Mouse (Mus musculus) liver, embryonic 11.5 days (tissue): Measurements from ENCODE around the gene Tex19.1. TPM values are rescaled to one million over a fixed set of nuclear protein-coding genes. Genes with fewer than 3 reads are reported as not detected.

Experiments
- ATAC-seq: fragments of 200-750 bp; cut with Nextera tagmentation; replicated peaks from 2 replicates; pipeline ENCODE4 v1.8.0; 2017; ENCODE audit warnings: moderate number of reproducible peaks, mild to moderate bottlenecking, moderate TSS enrichment, moderate library complexity; ENCODE audit not compliant: low FRiP score
- DNase-seq: peaks from one replicate; pipeline ENCODE4 v3.0.0-alpha.2; 2017; ENCODE audit warnings: low spot score
- H3K27ac ChIP-seq: fragments of 300-500 bp; sonication (generic); 2 replicates; pipeline ENCODE4 v1.5.1; 2014; ENCODE audit warnings: mild to moderate bottlenecking, low read depth, low read length, control low read depth
- H3K27me3 ChIP-seq: fragments of 300-500 bp; sonication (generic); replicated peaks from 2 replicates; pipeline ENCODE4 v1.6.1; 2014; ENCODE audit warnings: low read length, mixed read lengths; ENCODE audit not compliant: control insufficient read depth, insufficient read depth
- H3K36me3 ChIP-seq: fragments of 300-500 bp; sonication (generic); 2 replicates; pipeline ENCODE4 v1.6.1; 2014; ENCODE audit warnings: mild to moderate bottlenecking, low read length, moderate library complexity, mixed read lengths; ENCODE audit not compliant: control insufficient read depth, insufficient read depth
- H3K4me1 ChIP-seq: fragments of 300-500 bp; sonication (generic); replicated peaks from 2 replicates; pipeline ENCODE4 v1.6.1; 2014; ENCODE audit warnings: low read length, mixed read lengths; ENCODE audit not compliant: control insufficient read depth, insufficient read depth
- H3K4me2 ChIP-seq: fragments of 300-500 bp; sonication (generic); 2 replicates; pipeline ENCODE4 v1.6.1; 2014; ENCODE audit warnings: mild to moderate bottlenecking, control low read depth, moderate library complexity
- H3K4me3 ChIP-seq: fragments of 300-500 bp; sonication (generic); 2 replicates; pipeline ENCODE4 v1.5.1; 2014; ENCODE audit warnings: low read depth, low read length, control low read depth
- H3K9ac ChIP-seq: fragments of 300-500 bp; sonication (generic); 2 replicates; pipeline ENCODE4 v1.6.1; 2014; ENCODE audit warnings: low read depth, low read length, control low read depth
- H3K9me3 ChIP-seq: fragments of 300-500 bp; sonication (generic); 2 replicates; pipeline ENCODE4 v1.6.1; 2016; ENCODE audit warnings: low read length, inconsistent platforms, mixed read lengths; ENCODE audit not compliant: control insufficient read depth
- WGBS: fragments of 180-500 bp; shearing (Covaris S2); extraction: QIAGEN DNeasy Blood & Tissue Kit; methylation state at CpG from one replicate; pipeline ENCODE4 v1.1.7; 2014; 5-methylcytosine and 5-hydroxymethylcytosine counted together
- polyA plus RNA-seq: library from polyadenylated mRNA; unstranded; fragments of >200 nt; fragmentation: Nextera tagmentation; extraction: Ambion mirVana; gene quantifications from 2 replicates; pipeline ENCODE4 v1.2.1, GENCODE M21; 2014

The Tex19.1 gene
- polyA plus RNA-seq, 1 experiment from 2014 or later: 0.43 TPM

- Histone ChIP-seq H3K4me3 (no peak overlapping the region), H3K9me3 (no peaks in the 10 kb centered on the region), H3K27ac (no peak overlapping the region), H3K4me1 (peaks cover 6% of the 10 kb centered on the region), H3K27me3 (no peaks in the 10 kb centered on the region), H3K36me3 (no peaks in the 10 kb centered on the region), H3K9ac (no peak overlapping the region), H3K4me2 (no peak overlapping the region)
- DNase-seq (no peak), ATAC-seq (no peak)
- 75% methylated on average over 3 of the region's 3 CpGs for WGBS
These were observed 18.5 kb upstream of the Tex19.1 start for GRCm38 (mm10) chr11:121127441-121127840.

GRCm38 (mm10) chr11:121129616-121130015 lies 16.3 kb upstream of the Tex19.1 start:
- ATAC-seq: no peak
- WGBS: 62% methylated on average over 1 of the region's 1 CpGs
- no peak for DNase-seq
- Histone ChIP-seq H3K9ac (no peak overlapping the region), H3K27me3 (no peaks in the 10 kb centered on the region), H3K4me1 (peaks cover 6% of the 10 kb centered on the region), H3K27ac (no peak overlapping the region), H3K4me3 (no peak overlapping the region), H3K9me3 (no peaks in the 10 kb centered on the region), H3K36me3 (no peaks in the 10 kb centered on the region), H3K4me2 (no peak overlapping the region)

- Histone ChIP-seq H3K27me3 (0 out of 2 replicates have a peak, but pooled peaks cover 2% of the 10 kb centered on the region), H3K4me3 (no peak overlapping the region), H3K9ac (no peak overlapping the region), H3K4me1 (no peaks in the 10 kb centered on the region; the same call in 1 of the 2 replicates), H3K4me2 (no peak overlapping the region), H3K9me3 (no peaks in the 10 kb centered on the region), H3K27ac (no peak overlapping the region), H3K36me3 (no peaks in the 10 kb centered on the region)
- ATAC-seq (no peak), DNase-seq (no peak)
- 52% methylated on average over 1 of the region's 1 CpGs for WGBS
These were observed 11.3 kb upstream of the Tex19.1 start for GRCm38 (mm10) chr11:121134600-121134999.

- H3K27me3 ChIP-seq: 0 out of 2 replicates have a peak, but pooled peaks cover 2% of the 10 kb centered on the region
- no peak overlapping the region for H3K27ac ChIP-seq
- ATAC-seq: no peak
These were observed 8.3 kb upstream of the Tex19.1 start for GRCm38 (mm10) chr11:121137682-121138081.

GRCm38 (mm10) chr11:121138732-121139131 lies 7.2 kb upstream of the Tex19.1 start:
- Histone ChIP-seq H3K4me1 (no peaks in the 10 kb centered on the region; the same call in 1 of the 2 replicates), H3K4me2 (no peak overlapping the region), H3K36me3 (no peaks in the 10 kb centered on the region), H3K9me3 (no peaks in the 10 kb centered on the region), H3K27ac (no peak overlapping the region), H3K27me3 (0 out of 2 replicates have a peak, but pooled peaks cover 2% of the 10 kb centered on the region), H3K4me3 (no peak overlapping the region), H3K9ac (no peak overlapping the region)
- DNase-seq: no peak
- WGBS: 46% methylated on average over 6 of the region's 6 CpGs
- no peak for ATAC-seq

More at GRCm38 (mm10) chr11:121137682-121138081, 8.3 kb upstream of the Tex19.1 start:
- Histone ChIP-seq H3K36me3 (no peaks in the 10 kb centered on the region), H3K4me3 (no peak overlapping the region), H3K4me1 (no peaks in the 10 kb centered on the region; the same call in 1 of the 2 replicates), H3K9me3 (no peaks in the 10 kb centered on the region), H3K9ac (no peak overlapping the region), H3K4me2 (no peak overlapping the region)
- no peak for DNase-seq
- WGBS: 73% methylated on average over 5 of the region's 5 CpGs

- H3K27me3 ChIP-seq: no peaks in the 10 kb centered on the region
- peaks cover 2% of the 10 kb centered on the region; the same call in 1 of the 2 replicates for H3K4me1 ChIP-seq
- no peaks in the 10 kb centered on the region for H3K36me3 ChIP-seq
- ATAC-seq (no peak; the same call in 1 of the 2 replicates), DNase-seq (no peak)
- 71% methylated on average over 9 of the region's 9 CpGs for WGBS
- H3K4me2 ChIP-seq: no peak overlapping the region
- H3K27ac ChIP-seq: no peak overlapping the region
- H3K9ac ChIP-seq: no peak overlapping the region
- H3K4me3 ChIP-seq: no peak overlapping the region
- no peaks in the 10 kb centered on the region for H3K9me3 ChIP-seq
These were observed 2.5 kb upstream of the Tex19.1 start for GRCm38 (mm10) chr11:121143325-121144015.

GRCm38 (mm10) chr11:121148193-121148592 lies 2.2 kb downstream of the Tex19.1 start:
- DNase-seq (no peak), ATAC-seq (no peak)
- 66% methylated on average over 3 of the region's 3 CpGs for WGBS
- no peaks in the 10 kb centered on the region for H3K9me3 ChIP-seq
- no peak overlapping the region for H3K4me3 ChIP-seq
- H3K36me3 ChIP-seq: no peaks in the 10 kb centered on the region
- H3K4me1 ChIP-seq: 0 out of 2 replicates have a peak, but pooled peaks cover 2% of the 10 kb centered on the region
- H3K4me2 ChIP-seq: no peak overlapping the region
- no peaks in the 10 kb centered on the region for H3K27me3 ChIP-seq
- H3K27ac ChIP-seq: no peak overlapping the region
- no peak overlapping the region for H3K9ac ChIP-seq

- Histone ChIP-seq H3K27ac (no peak overlapping the region), H3K27me3 (peaks cover 35% of the 10 kb centered on the region)
- 34% methylated on average over 4 of the region's 4 CpGs for WGBS
These were observed 8.3 kb downstream of the Tex19.1 start for GRCm38 (mm10) chr11:121154203-121154602.

GRCm38 (mm10) chr11:121156411-121156891 lies 10.5 kb downstream of the Tex19.1 start:
- Histone ChIP-seq H3K36me3 (no peaks in the 10 kb centered on the region), H3K9ac (no peak overlapping the region), H3K4me3 (peak overlapping the region; percentile 34), H3K4me1 (0 out of 2 replicates have a peak, but pooled peaks cover 5% of the 10 kb centered on the region), H3K27me3 (peaks cover 37% of the 10 kb centered on the region), H3K9me3 (no peaks in the 10 kb centered on the region), H3K27ac (no peak overlapping the region), H3K4me2 (peak overlapping the region; percentile 61)
- no peak for DNase-seq
- no peak for ATAC-seq
- WGBS: 3% methylated on average over 45 of the region's 45 CpGs

More at GRCm38 (mm10) chr11:121154203-121154602, 8.3 kb downstream of the Tex19.1 start:
- Histone ChIP-seq H3K9ac (no peak overlapping the region), H3K4me3 (no peak overlapping the region), H3K9me3 (no peaks in the 10 kb centered on the region), H3K4me1 (0 out of 2 replicates have a peak, but pooled peaks cover 5% of the 10 kb centered on the region), H3K36me3 (no peaks in the 10 kb centered on the region), H3K4me2 (no peak overlapping the region)
- DNase-seq (no peak), ATAC-seq (no peak)
